Mouse (Mus musculus): ENCODE data around the gene Stx16.

The Stx16 gene

DNA sequence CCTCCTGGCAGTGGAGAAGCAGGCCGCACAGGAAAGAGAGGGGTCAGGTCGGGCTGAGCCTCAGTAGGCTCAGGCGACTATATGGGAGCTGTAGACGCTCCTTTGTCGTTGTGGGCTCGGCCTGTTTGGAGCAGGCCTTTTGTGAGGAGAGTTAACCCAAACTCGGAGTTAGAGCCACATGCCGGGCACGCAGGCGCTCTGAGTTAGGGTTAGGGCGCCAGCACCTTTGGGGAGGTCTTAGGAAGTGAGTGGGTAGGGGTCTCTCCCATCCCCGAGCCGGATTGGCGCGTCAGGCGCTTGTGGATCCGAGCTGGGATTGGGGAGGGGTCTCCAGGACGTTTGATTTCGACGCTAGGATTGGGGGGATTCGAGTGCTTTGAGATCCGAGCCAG lies 321 bp downstream of the Stx16 start:
- DNase-seq (ENCODE audit: low spot score), result no peak

DNA sequence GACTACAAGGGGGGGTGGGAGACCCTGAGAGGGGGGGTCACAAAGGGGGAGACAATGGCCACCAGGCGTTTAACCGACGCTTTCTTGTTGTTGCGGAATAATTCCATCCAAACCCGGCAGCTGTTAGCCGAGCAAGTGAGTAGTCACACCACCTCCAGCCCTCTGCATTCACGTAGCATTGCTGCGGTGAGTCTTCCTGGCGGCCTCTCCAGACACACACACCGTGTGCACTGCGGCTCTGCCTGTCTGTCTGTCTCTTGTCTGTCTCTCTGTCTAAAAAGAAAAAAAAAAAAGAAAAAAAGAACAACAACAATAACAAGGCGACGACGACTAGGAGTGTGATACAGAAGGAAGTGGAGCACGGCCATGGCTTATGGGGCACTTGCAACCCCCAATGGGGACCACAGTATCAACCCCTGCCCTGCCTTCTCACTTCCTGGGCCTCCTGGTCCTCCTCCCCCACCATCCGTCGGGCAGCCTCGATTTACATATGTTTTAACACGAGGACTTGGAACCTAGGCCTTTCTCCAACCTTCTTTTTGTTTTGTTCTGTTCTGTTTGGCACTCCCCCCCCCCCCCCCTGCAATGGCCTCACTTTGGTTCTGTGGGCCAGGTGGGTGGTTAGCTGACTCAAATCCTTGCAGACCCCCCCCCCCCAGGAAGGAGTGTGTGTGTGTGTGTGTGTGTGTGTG lies 1.0 kb downstream of the Stx16 start:
- DNase-seq (ENCODE audit: low spot score), result no peak

DNA sequence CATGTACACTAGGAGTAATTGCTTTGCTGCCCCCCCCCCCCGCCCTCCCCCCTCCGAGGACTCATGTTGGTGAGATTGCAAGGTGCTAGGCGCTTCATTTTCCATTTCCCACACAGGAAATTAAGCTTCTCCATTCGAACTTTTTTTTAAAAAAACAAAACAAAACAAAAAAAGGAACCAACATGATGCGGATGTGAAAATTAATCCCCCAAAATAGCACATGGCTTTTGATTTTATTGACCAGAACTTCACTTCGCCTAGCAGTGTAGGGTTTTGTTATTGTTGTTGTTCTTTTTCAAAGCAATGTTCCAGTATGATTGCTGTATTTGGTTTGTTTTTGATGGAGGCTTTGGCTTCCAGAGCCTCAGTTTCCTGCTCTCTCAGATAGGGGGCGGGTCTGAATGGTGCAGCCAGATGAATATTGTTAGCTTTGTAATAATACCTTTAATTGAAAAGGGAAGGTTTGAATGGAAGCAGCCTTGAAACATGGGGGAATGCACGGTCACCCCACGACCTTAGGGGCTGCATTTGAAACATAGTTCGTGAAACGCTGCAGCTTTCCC lies 1.7 kb downstream of the Stx16 start:
- no peak for DNase-seq (ENCODE audit: low spot score)

DNA sequence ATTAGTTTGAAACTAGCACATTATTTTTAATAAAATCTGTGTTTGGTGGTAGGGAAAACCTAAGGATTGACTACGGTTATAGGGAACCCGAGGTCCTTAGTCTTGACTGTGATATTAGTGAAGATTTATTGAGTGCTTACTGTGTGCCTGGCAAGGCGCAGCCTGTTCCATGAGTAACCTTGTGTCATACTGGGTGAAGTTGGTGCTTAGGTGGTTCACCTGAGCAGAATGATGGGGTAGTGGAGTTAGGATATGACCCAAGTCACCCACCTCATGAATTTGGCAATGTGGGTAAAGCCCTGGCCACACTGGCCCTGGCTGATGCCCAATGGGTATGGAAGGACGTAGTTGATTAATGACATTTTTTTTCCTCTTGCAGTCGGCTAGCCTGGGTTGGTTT lies 5.7 kb downstream of the Stx16 start:
- DNase-seq (ENCODE audit: low spot score), result no peak

DNA sequence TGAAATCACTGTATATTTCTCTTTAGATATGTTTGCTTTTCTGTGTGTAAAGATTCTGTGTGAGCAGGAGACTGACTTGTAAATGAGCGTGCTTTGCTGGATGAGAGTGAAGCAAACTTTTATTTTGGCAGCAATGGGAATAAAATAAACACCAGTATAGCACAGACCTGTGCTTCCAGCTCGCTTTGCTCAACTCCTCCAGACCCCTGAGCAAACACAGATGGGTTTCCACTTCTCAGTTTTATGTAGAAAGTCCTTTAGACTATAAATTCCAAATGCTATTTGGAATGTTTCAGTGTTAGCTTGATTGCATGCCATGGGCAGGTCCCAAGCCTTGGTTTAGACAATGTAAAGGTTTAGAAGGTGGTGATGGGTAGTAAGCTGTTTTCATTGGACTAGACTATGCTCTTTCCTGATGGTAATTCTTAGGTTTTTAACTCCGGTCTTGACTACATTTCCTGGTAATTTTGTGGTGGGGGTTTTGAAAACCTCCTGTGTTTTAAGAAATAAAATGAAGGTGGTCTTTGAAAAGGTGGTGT lies 6.3 kb downstream of the Stx16 start:
- no peak for DNase-seq (ENCODE audit: low spot score)

DNA sequence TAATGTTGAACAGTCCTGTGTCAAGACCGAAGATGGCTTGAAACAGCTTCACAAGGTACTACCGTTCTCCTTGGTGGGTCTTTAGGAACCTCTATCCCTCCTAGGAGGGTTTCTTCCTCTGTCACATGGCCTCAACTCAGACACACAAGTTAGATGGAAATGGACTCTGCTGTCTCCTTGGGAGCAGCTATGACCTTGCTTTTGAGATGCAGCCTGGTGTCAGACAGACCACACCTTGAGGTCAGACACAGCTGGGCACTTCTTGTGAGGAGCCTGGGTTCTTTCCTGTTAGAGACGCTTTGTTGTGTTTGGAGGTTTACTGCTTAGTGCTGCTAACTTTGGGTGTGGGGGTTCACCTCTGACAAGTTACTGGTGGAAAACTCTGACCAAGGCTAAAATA lies 19.0 kb downstream of the Stx16 start:
- no peak for DNase-seq (ENCODE audit: low spot score)

DNA sequence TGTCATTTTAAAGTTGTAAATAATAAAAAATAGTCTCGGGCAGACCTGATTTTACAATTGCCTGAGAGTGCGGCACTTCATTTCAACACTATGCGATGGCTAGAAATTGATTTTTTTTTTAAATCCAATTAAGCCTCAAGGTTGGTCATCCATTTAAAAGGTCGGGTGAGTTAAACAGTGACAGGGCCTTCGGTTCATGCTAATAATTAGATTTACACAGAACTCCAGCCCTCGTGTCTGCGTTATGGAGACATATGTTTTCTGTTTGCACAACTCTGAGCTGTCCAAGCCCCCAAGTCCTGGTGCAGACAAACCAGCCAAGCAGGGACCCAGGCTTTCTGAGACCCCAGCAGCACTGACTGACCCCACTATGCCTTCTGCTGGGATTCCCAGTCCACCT lies 26.3 kb downstream of the Stx16 start:
- DNase-seq (ENCODE audit: low spot score), result no peak

DNA sequence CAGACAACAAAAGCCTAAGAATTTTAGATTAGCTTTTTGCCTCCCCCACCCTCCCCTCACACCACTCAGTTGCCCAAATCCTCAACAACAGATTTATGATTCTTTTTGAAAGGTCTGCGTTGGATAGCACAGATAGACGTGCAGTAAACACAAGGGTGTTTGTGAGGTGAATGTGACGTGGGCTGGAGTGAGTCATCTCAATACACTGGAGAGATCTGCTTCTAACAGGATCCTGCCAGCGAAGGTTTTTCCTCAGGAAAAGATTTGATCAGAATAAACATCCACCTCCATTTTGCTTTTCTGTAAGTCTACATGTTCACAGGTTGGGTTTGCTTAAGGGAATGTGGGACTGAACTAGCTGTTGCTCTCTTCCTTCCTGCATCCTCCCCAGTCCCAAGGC lies 27.4 kb downstream of the Stx16 start:
- DNase-seq (ENCODE audit: low spot score), result no peak

DNA sequence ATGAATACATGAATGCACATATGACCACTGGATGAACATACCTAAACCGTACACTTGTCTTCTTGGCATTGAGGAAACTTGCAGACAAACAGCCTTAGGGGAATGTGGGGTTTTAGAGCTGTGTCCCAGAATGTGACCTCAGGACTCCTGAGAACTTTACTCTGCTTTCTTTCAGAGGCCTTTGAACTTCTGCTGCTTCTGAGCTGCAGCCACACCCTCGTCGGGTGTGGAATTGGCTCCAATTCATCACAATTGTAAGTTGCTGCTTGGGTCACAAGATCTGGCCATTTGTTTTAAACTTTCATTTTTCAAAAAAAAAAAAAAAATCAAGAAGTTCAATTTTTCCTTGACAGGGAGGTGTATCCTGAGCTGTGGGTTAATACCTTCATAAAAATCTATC lies 31.3 kb downstream of the Stx16 start:
- DNase-seq (ENCODE audit: low spot score), result no peak

DNA sequence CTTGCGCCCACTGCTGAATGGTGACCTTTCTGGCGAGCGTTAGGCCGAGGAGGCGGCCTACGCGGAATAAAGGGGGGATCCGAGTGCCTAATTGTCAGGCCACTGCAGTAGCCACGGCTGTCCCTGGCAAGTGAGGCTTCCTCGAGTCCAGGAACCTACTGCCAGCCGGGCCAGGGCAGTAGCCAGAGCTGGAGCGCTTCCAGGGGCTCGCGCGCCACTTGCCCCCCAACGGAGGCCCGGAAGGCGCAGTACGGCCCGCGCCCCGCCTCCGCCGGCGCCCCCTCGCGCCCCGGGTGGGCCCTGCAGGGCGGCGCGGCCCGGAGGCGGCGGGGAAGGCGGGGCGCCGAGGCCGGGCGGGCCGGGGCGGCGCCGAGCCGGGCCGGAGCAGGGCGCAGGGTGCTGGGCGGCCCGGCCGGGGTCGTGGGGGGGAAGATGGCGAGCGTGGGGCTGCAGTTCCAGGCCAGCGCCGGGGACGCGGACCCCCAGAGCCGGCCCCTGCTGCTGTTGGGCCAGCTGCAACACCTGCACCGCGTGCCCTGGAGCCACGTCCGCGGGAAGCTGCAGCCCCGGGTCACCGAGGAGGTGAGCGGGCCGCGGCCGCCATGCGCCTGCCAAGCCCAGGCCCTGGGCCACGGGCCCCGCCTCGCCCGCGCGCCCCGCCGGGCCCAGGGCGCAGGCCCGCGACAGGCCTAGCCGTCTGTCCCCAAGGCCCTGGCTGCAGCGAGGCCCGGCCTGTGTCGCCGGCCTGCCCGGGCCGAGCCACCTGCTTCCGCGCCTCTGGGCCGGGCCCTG lies 34.1 kb downstream of the Stx16 start, which contains the start of gene Npepl1:
Npepl1 (plus strand) TSS at position 359 of the 792 bp plus-strand sequence.
- DNase-seq (ENCODE audit: low spot score), result no peak

DNA sequence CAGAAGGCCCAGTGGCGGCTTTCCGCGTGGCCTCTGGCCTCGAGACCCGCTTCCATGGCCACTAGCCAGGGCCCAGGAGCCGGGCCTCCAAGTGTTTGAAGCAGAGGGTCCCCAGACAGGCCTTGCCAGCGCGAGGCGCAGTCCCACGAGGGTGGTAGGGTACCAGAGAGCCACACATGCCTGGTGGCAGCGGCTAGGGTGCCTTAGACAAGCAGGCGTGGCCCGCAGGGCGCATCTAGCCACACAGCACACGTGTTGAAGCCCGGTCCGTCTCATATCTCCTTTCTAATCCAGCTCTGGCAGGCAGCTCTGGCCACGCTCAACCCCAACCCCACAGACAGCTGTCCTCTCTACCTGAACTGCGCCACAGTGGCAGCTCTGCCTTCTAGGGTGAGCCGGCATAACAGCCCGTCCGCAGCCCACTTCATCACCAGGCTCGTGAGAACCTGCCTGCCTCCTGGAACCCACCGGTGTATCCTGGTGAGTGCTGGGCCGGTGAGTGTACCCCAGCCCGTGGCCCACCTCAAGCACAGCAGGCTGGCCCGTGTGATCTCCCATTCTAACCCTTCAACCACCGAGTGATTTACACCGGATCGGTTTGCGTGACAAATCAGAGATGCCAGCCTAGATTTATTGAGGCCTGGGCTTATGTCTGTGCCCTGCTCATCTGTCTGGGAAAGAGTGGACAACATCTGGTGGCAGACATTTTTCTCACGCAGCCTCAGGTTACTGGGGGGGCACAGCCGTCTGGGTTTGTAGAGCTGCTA lies 34.9 kb downstream of the Stx16 start:
- no peak for DNase-seq (ENCODE audit: low spot score)

DNA sequence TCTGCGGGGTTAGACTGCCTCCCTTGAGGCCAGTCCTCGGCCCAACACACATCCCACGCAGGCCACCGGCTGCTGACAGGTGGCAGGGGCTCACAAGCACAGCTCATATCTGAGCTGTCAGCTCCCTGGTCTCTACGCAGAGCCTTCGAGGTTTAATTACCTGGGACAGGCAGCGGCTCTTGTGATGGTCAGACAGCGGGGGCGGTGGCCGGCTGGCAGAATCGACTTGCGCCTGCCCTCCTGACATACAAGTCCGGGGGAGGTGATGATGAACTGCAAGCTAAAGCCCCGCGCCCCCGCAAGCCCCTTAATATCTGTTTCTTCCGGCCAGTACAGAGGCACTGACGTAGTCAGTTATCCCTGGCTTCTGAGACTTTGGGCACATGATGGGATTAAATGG lies 36.8 kb downstream of the Stx16 start:
- no peak for DNase-seq (ENCODE audit: low spot score)

DNA sequence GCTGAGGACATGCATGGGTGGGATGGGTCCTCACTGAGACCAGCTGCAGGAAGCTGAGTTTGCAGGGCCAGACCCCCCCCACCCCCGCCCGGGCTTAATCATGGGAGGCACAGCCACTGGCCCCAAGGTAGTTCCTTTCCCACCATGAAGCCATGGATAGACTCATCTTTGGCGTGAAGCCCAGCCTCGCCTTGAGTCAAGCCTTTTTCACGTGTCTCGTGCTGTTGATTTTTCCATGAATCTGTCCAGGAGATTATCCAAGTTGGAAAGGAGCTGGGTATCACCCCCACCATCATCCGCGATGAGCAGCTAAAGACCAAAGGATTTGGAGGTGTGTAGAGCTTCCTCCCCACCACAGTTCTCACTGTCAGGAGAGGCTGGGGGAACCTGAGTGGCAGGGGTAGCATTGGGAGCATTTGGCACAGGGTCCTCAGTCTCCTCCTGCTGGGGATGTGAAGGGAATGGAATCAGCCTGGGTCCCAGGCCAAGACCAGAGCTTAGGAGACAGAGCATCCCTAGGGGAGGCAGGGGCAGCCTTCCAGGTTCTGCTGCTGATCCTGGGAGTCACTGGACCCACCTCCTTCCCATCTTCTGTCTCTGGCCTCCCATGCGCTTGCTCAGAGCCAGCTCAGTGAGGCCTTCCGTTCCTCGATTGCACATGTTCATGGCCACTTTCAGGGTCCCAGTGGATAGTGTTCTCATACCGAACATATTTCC lies 38.2 kb downstream of the Stx16 start:
- no peak for DNase-seq (ENCODE audit: low spot score)

DNA sequence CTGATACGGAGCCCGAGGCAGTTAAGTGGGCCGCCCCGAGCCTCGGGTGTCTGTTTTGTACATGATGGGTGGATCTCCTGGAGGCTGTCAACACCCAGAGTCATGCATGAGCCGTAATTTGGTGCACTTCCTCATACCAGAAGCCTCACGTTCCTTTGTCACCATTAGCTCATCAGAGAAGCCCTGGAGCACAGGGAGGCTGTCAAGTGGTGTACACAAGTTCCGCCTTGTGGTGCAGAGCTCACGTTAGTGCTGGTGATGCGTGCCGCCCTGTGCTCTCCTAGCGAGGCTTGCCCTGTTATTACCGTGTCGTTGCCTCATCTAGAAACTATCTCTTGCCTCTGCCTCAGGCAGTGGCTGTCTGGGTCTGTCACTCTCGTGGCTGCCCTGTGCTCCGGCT lies 40.8 kb downstream of the Stx16 start:
- no peak for DNase-seq (ENCODE audit: low spot score)

DNA sequence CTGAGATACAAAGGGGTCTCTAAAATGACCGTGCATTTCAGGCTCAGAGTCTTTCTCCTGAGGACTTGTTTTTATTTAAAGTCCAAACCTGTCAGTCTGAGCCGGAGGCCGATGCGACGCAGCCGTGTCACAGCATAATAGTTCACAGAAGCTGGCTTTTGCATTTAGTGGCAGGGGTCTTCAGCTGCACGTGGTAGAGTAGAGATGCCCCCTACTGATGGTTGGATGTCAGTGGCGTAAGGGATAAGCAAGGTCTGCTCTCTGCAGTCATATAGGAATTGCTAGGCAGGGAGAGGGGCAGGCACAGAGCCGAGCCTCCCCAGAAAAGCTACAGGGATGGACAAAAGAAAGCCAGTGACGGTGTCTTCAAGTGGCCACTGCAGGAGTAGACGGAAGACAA lies 42.0 kb downstream of the Stx16 start:
- no peak for DNase-seq (ENCODE audit: low spot score)

DNA sequence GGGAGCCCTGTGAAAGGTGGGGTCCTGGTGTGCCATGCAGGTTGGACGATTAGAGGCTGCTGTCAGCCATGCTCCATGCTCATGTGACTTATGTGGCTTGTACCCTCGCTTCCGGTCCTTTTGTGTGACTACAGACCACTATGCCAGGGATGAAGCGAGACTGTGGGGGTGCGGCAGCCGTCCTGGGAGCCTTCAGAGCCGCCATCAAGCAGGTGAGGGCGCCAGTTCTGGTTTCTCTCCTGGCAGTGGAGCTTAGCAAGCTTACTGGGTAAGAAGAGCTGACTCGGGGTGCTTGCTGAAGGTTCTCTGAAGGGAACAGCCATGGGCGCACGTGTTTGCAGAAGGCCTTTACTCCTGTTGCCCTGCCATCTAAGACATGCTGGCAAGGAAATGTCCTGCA lies 43.2 kb downstream of the Stx16 start:
- no peak for DNase-seq (ENCODE audit: low spot score)

DNA sequence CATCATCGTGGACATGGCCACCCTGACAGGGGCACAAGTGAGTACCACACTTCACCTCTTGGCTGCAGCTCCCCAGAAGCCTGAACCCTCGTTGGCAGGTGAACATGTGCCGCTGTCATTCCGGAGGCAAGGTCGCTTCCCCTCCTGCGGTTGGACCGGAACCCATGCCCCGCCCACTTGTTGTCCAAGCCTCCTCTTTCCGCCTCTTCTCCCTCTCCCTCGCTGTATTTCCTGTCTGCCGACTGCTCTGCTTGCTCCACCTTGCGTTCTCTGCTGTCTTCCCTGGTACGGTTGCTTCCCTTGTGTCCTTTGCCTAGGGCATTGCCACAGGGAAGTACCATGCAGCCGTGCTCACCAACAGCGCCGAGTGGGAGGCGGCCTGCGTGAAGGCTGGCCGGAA lies 44.5 kb downstream of the Stx16 start:
- no peak for DNase-seq (ENCODE audit: low spot score)

DNA sequence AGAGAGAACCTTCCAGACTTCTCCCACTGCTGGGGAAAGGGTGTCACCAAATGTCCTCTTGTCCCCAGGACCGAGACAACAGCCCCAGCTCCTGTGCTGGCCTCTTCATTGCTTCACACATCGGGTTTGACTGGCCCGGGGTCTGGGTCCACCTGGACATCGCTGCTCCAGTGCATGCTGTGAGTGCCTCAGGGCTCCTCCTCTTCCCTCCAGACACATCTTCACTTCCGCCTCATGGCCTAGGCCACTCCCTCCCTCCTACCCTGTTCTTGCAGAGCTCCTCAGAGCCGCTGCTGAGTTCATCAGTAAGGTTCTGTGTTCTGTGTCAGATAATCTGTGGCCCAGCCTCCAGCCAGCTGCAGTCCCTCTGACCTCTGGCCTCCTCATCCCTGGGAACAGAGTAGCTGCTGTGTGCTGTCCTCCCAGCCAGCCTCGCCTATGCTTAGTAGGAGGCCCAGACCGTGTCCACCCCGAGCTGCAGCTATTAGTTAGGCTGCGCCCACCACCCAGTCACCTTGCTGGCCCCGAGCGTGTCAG lies 45.4 kb downstream of the Stx16 start:
- DNase-seq (ENCODE audit: low spot score), result no peak

DNA sequence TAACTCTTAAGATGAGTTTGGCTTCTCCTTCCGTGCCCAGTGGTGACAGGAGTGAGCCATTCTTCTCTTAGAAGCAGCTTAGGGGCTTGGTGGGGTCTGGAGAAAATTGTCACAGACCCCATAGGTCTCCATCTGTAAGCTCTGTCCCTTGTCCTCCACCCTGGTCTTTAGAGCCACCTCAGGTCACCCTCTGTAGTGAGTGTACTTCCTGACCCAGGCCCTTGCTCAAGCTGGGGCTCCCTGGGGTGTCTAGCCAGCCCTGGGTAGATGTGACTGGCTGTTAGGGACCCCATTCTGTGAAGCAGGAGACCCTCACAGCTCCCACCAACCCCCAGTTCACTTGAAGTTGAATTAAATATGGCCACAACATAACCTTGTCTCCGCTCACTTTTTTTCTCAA lies 46.2 kb downstream of the Stx16 start:
- no peak for DNase-seq (ENCODE audit: low spot score)

DNA sequence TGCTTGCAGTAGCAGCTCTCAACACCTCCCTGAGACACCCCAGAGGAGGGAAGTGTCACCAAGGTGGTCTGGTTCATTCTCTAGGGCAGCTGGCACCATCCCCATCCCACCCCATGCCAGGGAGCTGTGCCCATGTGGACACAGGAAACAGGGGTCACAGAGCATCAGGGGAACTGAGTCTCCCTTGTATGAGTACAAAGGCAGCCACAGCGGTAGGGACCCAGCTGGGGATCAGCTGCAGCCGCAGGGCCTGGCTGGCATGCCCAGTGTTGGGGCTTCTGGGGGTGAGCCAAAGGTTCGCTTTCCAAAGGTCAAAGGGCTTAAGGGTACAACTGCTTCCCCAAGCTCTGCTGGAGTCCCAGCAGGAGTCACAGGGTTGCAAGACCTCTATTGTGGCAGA lies 47.6 kb downstream of the Stx16 start:
- DNase-seq (ENCODE audit: low spot score), result no peak

Measured in urinary bladder, postnatal 10 days (tissue).